Mouse (Mus musculus) adrenal gland, postnatal 10 days (tissue): Measurements from ENCODE around the gene Strbp. TPM values are rescaled to one million over a fixed set of nuclear protein-coding genes. Genes with fewer than 3 reads are reported as not detected.

Experiments used
- DNase-seq: peaks from one replicate; pipeline ENCODE4 v3.0.0; 2021; ENCODE audit warnings: mixed read lengths
- long read RNA-seq, 2 experiments: library from polyadenylated mRNA; stranded (forward); transcript quantifications; one replicate each; pipeline ENCODE4 v2.0.0; 2021
- total RNA-seq, 2 experiments: library from RNA; stranded (reverse); gene quantifications; 2 replicates each; pipeline ENCODE4 v1.2.3; 2021

The Strbp gene
- 10 to 100 TPM; 33.9 to 38.9 TPM for total RNA-seq
- long read RNA-seq, experiment 1, transcript Strbp-202 (18 exons, 3,144 nt): major isoform, 17 of 43 reads
- long read RNA-seq, experiment 1, partial matches to known transcripts: 3 of 43 reads
- long read RNA-seq, experiment 1, other reads (novel, unspliced or antisense): 23 of 43 reads
- long read RNA-seq, experiment 2, transcript Strbp-202 (18 exons, 3,144 nt): major isoform, 9 of 23 reads
- long read RNA-seq, experiment 2, partial matches to known transcripts: 1 of 23 reads
- long read RNA-seq, experiment 2, other reads (novel, unspliced or antisense): 12 of 23 reads

DNA sequence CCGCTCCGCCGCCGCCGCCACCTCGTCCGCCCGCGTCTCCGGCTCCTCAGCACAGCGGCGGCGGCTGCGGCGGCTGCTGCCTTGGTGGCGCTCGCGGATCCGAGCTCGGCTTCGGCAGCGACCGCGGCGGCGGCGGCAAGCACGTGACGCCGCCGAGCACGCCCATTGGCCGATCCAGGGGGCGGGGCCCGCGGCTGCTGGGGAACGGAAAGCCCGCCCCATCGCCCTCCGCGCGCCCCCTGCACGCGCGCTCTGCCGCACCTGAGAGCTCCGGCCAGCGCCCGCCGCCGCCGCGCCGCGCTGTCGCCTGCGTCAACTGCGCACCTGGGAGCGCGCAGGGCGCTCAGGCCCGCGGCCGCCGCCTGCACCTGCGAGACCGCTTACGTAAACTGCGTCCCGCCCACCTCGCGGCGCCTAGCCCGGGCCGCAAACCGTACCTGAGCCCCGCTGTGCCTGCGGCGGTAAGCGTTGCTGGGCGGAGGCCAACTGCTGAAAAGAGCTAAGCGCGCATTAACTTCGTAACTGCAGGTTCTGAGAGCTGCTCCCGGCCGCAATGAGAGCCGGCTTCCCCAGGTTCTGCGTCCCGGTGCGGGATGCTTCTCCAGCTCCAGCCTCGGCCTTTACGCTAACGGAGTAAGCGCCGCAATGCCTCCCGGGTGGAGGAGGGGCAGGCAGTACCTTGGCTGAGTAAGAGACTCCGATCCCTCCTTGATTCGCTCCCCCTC, at the start of gene Strbp:
Gene Strbp (minus strand): TSS at position 630 of the 725 bp plus-strand sequence.
- peak; percentile 97 for DNase-seq

DNA sequence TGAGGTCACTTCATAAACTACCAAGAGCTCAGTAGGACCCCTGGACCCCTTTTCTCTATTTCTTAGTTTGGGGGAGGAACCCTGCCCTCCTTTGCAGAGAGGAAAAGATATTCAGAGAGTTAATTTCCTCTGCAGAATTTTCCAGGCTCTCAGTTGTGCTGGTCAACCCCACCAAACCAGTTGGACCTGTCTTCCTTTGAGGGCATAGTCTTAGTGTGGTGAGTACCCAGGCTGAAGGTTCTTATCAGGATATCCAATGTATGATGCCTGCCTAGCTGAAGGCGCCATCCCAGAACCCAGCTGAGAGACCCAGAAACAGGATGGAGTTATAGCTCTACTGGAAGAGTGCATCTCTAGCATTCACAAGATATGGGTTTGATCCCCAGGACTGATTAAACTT, 47.5 kb upstream of the Strbp start:
- no peak for DNase-seq

DNA sequence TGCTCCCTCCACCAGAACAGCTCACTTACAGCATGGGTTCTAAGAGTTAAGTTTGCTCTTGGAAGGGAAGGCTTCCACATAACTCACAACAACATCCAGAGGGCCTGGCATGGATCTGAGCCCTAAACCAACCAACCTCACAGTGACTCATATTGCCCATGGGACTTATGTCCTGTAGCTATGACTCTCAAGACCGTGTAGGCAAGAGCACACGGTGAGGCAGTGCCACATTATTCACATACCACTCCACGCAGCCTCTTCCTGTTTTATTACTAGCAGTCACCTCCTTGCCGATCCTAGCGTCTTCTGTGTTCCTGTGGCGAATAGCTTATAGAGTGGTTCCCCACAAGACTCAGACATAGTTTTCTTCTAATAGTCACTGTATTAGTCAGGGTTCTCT, 45.7 kb upstream of the Strbp start:
- DNase-seq: no peak

DNA sequence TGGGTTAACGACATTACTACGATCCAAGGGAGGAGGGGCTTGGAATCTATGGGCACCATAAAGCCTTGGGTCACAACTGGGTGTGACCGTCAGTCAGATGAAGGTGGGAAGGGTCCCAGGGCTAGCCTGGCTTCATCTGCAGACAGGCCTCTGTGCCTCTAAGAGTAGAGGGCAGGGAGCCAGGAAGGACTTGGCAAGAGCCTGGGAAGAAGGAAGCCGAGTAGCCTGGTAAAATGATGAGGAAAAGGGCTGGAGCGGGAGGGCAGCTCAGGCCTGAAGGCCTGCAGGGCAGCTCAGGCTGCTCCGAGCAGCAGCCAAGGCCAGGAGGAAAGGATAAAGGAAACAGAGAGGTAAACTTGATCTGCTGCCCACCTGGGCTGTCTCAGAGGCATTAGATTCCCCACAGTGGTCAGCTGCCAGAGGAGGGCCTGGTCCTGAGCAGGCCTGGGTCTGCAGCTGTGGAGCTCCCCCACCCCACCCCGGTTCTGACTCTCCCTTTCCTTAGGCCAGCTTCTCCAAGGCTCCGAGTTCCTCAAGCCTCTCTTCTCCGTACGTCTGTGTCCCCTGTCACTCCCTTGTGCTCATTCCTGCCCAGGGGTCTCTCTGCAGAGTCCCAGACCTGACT, 44.9 kb upstream of the Strbp start:
- peak; percentile 68 for DNase-seq

DNA sequence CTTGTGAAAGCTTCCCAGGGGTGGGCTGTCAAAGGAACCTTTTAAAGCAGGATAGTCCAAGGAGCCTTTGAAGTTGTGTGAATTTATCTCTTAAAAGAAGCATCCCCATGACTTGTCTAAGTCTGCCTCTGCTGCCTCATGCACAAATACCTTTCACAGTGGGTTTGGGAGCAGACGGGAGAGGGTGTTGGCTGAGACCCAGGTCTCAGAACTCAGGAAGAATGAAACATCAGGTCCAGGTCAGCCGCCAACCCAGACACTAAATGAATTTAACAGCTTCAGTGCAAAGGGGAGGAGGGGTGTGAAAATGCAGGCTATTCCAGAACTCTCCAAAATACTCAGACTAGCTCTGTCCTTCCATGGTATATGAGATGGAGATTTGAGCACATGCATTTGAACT, 44.2 kb upstream of the Strbp start:
- no peak for DNase-seq

DNA sequence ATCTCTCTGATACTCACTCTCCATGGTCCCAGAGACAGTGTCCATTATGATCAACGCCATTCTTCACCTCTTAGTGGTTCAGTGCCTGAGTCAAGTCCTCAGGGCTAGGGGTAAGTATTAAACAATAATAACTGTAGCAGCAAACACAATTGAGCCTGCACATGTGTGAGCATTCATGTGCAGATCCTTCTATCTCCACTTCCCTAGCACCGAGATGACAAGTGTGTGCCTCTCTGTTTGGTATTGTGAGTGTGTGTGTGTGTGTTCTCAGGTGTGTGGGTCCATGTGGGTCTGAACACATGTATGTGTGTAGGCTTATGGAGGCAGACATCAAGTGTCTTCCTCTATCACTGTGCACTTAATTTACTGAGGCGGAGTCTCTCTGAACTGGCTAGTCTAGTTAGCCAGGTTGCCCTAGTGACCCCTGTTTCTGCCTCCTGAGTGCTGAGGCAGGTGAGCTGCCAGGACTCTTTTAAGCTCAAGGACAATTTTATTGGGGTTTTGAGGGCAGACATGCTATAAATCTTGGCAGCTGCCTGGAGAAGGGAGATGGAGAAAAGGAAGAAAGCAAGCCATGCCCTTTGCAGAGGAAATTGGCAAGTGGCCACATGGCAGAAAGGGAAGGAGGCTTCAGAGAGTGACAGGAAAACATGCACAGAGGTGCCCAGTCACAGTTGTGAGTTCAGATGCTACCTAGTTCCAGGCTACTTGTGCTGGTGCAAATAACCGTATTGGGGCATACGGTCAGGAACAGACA, 42.8 kb upstream of the Strbp start:
- peak; percentile 38 for DNase-seq

DNA sequence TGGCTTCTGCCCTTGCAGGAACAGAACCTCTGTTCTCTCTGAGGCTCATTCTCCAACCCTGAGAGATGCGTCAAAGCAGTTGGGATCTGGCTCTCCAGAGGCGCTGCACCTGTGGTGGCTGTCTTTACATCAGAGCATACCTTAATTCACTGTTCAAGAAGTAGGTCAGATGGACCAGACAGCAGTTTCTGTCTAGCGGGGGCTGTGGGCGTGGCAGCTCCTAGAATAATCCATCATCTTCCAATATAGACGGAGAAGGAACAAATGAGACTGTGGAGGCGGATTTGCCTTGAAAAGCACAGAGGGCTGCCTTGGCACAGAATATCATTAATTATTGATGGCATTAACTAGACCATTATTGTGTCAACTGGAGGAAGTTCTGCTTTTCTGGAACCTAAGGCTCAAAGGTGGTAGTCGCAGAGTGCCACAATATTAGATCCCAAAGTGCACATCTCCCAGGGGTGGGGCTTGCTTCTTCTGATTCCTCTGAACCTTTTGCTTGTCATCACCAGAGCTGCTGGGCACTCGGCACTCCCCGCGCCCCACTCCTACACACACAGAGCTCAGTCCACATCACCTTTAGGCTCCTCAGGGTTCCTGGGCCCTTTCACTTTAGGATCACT, 41.2 kb upstream of the Strbp start:
- no peak for DNase-seq

DNA sequence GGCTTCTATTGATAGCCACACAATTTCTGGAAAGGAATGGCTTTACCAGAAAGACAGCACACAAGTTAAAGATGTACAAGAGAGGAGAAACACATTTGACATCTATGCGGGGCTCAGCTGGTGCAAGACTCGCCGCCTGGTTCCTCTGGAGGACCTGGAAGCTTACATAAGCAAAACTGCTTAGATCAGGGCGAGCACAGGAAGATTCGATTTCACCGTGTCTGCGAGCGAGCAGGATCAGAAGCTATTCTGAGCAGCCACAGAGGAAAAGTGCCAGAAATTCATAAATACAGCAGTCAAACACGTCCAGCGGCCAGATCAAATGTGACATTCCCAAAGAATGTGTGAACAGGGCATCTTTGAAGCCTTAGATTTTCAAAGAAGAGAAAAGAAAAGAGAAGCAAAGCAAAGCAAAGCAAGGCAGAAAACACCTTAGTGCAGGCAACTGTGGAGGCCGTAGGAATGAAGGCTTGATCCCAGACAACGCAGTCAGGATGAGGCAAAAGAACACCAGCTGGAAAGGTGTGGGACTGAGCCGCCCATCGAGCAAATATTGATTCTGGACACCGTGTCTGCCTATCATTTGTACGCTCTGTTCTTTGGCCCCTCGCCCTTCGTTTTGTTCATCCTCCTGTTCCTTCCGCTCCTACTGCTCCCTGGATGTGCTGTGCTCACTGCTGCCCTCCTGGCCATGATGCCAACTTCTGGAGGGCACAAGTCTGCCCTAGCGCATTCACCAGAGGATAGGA, 38.3 kb upstream of the Strbp start:
- no peak for DNase-seq

DNA sequence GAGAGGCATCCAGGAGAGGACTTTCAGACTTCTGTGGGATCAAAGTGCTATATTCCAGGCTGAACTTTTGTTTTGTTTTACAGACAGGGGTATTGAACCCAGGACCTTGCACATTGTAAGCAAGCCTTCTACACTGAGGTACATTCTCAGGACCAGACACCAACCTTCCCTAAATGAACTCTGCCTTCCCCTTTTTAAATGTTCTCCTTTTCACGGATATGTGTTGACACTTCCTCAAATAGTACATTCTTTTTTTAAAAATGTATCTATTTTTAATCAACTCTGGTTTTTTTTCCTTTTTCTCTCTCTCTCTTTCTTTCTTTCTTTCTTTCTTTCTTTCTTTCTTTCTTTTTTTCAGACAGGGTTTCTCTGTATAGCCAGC, 32.1 kb upstream of the Strbp start:
- no peak for DNase-seq

DNA sequence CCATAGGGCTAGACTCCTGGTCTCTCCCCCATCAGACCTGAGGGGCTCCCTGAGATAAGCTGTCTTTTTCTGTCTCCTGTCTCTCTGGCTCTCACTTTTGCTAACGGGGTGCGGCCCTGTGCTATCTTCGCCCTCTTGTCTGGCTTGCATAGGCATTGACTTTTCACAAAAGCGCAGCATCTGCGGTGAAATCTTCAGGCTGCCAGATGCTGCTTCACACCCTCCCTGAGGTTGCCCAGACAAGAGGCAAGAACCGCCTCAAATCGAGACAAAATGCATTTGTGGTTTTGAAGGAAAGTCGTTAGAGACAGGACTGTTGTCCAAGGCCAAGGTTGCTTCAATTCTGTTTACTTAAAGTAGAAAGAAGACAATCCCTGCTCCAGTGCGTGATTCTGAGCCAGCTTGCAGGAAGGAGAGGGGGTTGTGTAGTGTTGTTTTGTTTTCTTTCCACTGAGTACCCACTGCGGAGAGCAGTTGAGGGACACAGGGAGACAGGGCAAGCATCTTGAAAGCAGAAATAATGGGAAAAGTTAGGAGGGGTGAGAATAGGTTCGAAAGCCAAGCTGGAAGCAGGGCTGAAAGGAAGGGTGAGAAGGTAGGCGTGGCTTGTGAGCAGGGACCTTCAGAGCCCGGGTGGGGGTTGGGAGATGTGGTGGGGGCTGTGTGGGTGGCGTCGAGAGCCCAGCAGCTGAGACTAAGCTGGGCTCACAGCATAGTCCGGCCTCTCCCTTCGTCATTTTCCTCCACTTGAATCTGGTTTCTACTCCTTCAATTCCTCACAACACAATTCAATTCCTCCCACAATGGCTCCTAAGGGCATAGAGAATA, 31.5 kb upstream of the Strbp start:
- peak; percentile 44 for DNase-seq

DNA sequence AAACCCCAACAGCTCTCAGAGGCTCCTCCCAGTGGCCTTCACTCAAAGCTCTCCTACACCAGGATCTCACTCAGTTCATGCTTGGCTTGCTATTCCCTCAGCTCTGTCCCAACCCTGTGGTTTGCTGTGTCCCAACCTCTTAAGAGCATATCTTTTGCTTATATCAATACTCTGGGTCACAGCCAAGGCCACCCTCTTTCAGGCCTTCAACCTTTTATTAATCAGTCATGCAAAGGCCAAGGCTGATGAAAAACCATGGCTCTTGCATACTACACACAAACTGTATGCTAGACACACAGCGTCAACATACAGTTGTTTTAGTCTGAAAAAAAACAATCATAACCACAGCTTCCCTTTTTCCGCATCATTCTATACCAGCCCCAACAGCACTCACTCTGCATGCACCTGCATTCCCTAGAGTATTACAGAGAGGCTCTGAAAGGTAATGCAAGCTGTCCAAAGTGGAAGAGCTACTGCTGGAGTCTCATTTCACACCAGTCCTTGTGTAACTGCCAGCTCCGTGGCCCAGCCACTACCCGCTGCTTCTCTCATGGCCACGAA, 27.7 kb upstream of the Strbp start:
- DNase-seq: peak; percentile 49

DNA sequence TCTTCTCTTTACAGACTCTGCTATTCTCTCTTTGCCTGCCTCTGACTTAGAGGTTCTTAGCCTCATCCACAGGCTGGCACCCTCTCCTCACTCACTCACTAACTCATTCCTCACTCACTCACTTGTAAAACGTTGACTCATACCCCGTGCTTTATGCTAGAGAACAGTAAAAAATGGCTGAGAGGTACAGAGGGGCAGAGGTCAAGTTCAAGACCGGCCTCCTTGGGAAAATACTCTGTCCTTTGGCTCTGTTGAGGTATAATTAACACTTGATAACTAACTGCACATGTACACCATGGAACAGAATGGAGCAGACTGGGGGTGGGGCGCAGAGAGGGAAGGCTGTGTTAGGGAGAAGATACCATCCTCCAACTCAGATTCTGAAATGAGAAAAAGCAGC, 20.6 kb upstream of the Strbp start:
- no peak for DNase-seq

DNA sequence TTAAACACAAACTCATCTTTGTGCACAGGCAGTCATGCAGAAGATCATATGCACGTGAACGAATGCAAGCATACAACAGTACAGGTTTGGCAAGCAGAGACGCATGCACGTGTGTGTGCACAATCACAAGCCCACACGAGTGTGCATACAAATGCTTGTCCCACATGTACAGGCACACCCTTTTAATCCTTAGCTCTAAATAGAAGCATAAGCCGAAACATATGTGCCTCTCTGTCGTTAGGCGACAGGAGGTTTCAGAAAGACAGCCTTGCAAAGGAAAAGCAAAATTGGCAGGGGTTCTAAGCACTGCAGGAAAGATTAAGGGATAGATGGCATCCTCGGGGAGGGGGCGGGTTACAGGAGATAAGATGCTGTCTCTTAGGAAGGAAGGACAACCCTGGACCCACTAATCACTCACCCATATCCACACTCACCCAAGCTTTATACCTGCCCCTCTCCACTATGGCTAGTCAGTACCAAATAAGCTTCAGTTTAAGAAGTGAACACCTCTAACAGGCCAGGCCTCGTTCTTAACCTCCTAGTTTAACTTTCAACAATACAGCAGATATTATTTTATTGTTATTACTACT, 19.9 kb upstream of the Strbp start:
- DNase-seq: no peak

DNA sequence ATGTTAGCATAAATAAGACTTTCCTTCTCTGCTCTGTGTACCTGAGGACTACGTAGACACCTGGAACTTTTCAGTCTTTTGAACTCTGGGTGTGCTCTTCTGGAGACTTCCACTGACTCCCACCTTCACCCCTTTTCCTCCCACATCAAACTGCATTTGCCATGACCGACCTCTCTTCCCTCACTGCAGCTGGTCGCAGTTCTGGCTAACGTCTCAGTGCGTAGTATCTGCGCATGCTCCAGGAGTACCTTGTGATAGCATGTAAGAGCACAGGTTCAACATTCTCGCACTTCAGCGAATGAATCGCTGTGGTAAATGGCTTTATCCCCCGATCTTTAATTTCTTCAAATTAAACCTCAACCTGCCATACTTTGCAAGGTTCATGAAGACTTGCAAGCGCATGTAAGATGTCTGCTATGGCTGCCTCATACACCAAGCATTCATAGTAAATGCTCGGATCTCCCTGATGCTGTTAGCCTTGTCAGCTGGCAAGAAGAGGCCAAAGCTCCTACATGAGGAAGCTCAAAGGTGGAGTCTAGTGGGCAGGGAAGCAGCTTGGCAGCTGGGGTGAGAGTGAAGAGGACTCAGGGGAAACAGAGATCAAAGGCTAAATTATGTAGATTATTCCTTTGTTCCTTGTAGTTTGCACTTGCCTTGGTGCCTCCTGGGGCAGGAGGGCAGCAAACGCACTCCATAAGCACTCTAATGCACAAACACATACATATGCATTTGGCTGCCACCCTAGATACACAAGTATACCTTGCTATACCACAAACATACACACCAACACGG, 19.2 kb upstream of the Strbp start:
- no peak for DNase-seq

DNA sequence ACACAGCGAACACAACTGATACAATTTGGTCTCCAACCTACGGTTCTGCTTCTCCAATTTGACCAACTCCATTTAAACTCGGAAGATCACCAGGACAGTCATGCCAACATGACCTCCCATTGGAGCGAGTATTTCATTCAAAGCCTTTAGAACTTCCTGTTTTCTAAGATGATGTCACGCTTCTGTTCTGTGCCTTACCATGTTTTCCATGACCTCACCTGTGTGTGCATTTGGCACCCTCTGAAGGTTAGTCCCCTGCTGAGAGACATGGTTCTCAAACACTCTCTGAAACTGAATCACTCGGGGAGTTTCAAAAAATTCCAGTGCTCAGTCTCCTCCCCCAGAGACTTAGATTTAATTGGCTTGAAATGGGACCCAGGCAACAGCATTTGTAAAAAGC, 12.6 kb upstream of the Strbp start:
- no peak for DNase-seq

DNA sequence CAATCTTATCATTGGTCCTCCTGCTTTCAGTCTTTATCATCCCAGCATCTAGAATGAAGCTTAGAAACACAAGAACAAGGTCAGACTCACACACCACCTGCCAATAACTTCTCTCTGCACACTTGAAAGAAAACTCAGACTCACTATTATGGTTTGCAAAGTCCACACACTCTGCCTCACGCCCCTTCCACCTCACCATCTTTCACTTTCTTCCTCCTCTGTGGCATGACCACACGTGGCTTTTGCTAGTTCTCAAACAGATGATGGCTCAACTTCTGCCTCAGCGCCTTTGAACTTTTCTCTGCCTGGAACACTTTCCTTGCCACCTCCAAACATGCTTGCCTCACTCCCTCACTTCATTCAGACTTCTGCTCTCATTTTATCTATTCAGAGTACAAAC, 11.7 kb upstream of the Strbp start:
- no peak for DNase-seq

DNA sequence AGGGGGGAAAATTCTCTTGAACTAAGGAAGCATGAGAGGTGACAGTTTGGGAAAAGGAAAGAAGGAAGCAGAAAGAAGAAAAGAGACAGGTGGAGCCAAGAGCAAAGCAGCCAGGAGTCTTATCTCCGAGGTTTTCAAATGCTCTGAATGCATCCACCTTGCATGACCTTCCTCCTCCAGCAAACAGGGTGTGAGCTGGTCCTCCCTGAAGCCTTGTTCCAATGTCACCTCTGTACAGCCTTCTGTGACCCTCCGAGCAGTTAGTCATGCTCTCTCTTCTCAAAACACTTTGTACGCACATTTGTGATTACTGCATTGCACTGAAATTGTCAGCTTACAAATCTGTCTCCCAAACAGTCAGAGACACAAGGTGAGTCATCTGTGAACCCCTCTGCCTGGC, 9.4 kb upstream of the Strbp start:
- DNase-seq: no peak

DNA sequence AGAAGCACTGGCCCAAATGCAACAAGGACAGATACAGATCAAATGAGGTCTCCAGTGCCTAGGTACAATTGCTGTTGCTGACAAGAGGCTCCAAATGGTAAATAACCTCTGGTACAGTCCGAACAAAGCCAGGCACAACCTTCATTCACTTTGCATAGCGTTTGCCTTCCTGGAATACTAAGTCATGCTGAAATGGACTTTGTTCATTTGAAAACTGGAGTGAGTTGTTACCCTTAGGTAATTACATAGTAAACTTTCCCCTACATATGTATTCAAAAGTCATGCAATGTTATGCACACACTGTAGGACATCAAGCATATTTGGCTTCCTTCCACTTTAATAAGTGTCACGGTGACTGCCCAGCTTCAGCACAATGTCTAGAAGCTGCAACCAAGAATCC, 5.2 kb upstream of the Strbp start:
- DNase-seq: no peak

DNA sequence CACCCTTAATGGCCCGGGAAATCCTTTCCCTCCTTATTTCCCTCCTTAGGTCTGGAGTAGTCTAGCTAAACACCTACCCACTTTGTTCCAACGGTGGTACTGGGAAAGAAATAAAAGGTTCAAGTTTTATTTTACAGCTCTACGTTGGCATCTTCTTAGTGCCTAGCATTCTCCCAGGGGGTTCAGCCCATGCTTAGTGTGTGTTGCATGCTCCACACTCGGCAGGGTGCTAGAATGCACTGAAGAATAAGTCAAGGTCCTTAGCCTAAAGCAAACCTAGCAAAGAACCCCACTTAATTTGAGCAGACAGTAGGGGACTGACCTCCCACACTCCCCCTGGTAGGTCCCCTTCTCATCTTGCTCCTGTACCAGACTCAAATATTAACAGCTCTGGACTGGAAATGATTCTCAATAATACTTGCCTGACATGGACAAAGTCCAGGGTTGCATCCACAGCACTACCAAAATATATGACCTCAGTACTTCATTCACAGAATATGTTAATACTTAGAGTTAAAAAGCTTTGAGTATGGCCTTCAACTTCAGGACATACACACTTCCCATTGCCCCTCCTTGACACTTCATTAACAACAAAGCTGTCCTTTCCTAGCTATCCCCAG, 592 bp upstream of the Strbp start:
- no peak for DNase-seq
